Mouse (Mus musculus): ENCODE measurements around the gene Krt4. TPM values are rescaled to one million over a fixed set of nuclear protein-coding genes. Genes with fewer than 3 reads are reported as not detected.

The Krt4 gene
- polyA plus RNA-seq, 1 experiment from 2014 or later = 0.93 TPM

DNA sequence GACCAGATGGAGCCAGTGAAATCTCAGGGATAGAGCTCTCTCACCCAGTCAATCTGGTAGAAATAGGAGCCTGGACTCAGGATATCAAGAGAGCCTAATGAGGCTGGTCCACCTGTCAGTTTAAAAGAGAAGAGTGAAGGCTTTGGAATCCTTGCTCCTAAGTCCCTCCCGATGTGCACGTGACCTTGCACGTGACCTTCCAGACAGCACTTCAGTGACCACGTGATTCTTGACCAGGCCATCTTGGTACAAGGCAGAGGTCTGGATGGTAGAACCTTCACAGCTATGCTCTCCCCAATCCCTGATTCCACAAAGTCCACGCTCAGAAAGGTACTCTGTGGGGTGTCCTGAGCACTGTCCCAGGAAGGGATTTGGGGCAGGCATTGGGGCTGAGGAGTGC, 19.7 kb downstream of the Krt4 start:
- 74% methylated on average over 5 of the region's 5 CpGs for WGBS
- H3K4me2 ChIP-seq (ENCODE audit: low read length) = no peak overlapping the region
- DNase-seq (ENCODE audit: low spot score) (no peak), ATAC-seq (replicated peaks; ENCODE audit: low FRiP score, low read depth) (no peak)
- H3K27me3 ChIP-seq (ENCODE audit: insufficient read depth, low read length) = no peaks in the 10 kb centered on the region
- no peaks in the 10 kb centered on the region for H3K9me3 ChIP-seq (replicated peaks; ENCODE audit: low read length)
- H3K27ac ChIP-seq = no peak overlapping the region
- H3K9ac ChIP-seq (ENCODE audit: low read depth, low read length) = no peak overlapping the region
- TF ChIP-seq CTCF (IDR thresholded peaks at IDR 0.05; ENCODE audit: low read depth) = no peak
- H3K4me3 ChIP-seq (replicated peaks; ENCODE audit: low read depth, low read length) = no peak overlapping the region
- H3K36me3 ChIP-seq (ENCODE audit: insufficient read depth, low read length) = no peaks in the 10 kb centered on the region
- no peaks in the 10 kb centered on the region for H3K4me1 ChIP-seq (replicated peaks; ENCODE audit: insufficient read depth, low read length)

DNA sequence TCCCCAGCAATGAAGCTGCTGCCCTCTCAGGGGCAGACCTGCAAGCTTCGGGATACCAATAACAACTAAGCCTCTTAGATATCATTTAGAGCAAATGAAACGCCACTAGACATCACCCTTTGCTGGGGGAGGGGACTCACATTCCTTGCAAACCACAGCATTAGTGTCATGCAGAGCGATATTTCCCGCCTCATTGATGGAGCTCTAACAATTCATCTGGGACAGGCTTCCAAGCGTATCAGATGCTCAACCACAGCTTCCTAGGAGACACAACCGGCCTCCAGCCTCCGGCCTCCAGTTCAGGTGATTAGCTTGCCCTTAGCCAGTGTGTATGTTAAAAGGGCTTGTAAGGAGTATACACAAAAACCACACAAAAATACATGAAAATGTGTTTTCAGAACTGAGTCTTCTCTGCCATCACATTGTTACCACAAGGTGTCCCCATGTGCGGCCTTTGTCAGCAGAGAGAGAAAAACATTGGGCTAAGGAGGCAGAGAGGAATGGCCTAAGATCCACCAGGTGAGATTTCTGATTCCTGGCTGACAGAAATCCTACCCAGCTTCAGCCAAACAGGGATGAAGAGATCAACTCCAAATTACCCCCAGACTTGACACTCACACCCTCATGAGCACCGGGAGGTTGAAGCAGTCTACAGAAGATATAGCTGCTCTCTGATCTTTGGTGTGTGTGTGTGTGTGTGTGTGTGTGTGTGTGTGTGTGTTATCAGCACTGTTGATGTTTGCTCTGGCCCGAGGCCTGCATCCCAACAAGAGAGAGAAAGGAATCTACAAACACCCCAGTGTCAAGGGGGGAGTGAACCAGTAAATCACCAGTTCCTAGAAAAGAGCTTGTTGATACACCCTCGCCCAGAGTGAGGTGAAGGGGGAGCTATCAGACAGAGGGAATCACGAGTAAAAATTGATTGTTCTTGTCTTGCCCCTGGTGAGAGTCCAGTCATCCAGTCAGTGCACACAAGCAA, 22.1 kb downstream of the Krt4 start:
- H3K36me3 ChIP-seq (ENCODE audit: insufficient read depth, low read length) = no peaks in the 10 kb centered on the region
- peak; percentile 62; the same call in 1 of the 2 replicates for TF ChIP-seq CTCF (IDR thresholded peaks at IDR 0.05; ENCODE audit: low read depth)
- H3K9ac ChIP-seq (ENCODE audit: low read depth, low read length) = no peak overlapping the region
- H3K9me3 ChIP-seq (replicated peaks; ENCODE audit: low read length) = no peaks in the 10 kb centered on the region
- no peaks in the 10 kb centered on the region for H3K27me3 ChIP-seq (ENCODE audit: insufficient read depth, low read length)
- no peak overlapping the region for H3K4me2 ChIP-seq (ENCODE audit: low read length)
- H3K4me3 ChIP-seq (replicated peaks; ENCODE audit: low read depth, low read length) = no peak overlapping the region
- peak; percentile 47 for DNase-seq (ENCODE audit: low spot score)
- no peaks in the 10 kb centered on the region for H3K4me1 ChIP-seq (replicated peaks; ENCODE audit: insufficient read depth, low read length)
- WGBS = 40% methylated on average over 12 of the region's 12 CpGs
- no peak for ATAC-seq (replicated peaks; ENCODE audit: low FRiP score, low read depth)
- H3K27ac ChIP-seq = no peak overlapping the region

DNA sequence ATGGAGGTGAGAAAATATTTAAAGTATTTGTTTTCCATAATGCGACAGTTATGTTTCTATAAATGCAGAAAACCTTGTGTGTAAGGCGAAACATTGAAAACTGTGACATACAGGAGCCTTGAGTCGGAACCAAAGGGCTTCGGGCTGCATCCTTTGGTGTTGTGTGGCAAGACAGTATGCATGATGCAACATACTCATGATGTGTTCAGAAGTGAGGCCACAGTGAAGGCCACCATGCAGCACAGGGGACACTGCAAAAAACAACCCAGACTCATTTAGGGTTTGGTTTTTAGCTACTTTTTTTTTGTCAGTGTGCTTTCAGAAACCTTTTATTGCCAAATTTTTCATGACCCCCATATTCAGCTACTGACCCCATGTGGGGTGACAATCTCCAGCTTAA, 29.3 kb downstream of the Krt4 start:
- Histone ChIP-seq H3K27me3 (ENCODE audit: insufficient read depth, low read length) (no peaks in the 10 kb centered on the region), H3K27ac (no peak overlapping the region), H3K36me3 (ENCODE audit: insufficient read depth, low read length) (no peaks in the 10 kb centered on the region), H3K9ac (ENCODE audit: low read depth, low read length) (no peak overlapping the region), H3K4me3 (replicated peaks; ENCODE audit: low read depth, low read length) (no peak overlapping the region), H3K4me1 (replicated peaks; ENCODE audit: insufficient read depth, low read length) (no peaks in the 10 kb centered on the region), H3K4me2 (ENCODE audit: low read length) (no peak overlapping the region), H3K9me3 (replicated peaks; ENCODE audit: low read length) (no peaks in the 10 kb centered on the region)
- 91% methylated on average over 4 of the region's 4 CpGs for WGBS
- ATAC-seq (replicated peaks; ENCODE audit: low FRiP score, low read depth) (no peak), DNase-seq (ENCODE audit: low spot score) (no peak)
- TF ChIP-seq CTCF (IDR thresholded peaks at IDR 0.05; ENCODE audit: low read depth) = no peak

DNA sequence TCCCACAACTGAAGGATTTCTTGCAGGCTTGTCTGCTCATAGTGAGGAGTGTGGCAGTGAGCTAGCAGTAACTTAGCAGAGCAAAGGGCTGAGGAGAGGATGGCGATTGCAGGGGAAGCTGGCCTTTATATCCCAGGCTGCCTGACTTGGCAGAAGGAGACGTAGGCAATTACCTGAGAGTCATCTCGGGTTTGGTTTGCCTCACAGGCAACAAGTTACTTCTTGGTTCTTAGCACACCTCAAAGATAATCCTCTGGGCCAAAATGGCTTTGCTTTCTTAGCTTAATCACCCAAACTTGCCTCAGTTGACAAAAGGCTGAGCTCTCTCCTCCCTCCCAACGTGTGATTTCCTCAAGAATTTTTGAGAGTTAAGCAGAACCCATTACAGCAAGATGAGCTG, 31.7 kb downstream of the Krt4 start, which contains the start of gene Krt76:
Gene Krt76, minus strand, starts transcription at position 101 of the 400 bp plus-strand sequence.
- H3K27me3 ChIP-seq (ENCODE audit: insufficient read depth, low read length) = no peaks in the 10 kb centered on the region
- no peaks in the 10 kb centered on the region for H3K36me3 ChIP-seq (ENCODE audit: insufficient read depth, low read length)
- no peak within 1 kb of the TSS for H3K4me3 ChIP-seq (replicated peaks; ENCODE audit: low read depth, low read length)
- DNase-seq (ENCODE audit: low spot score) (no peak), ATAC-seq (replicated peaks; ENCODE audit: low FRiP score, low read depth) (no peak)
- H3K4me2 ChIP-seq (ENCODE audit: low read length) = no peak within 1 kb of the TSS
- 44% methylated on average over 4 of the region's 4 CpGs for WGBS
- no peaks in the 10 kb centered on the region for H3K4me1 ChIP-seq (replicated peaks; ENCODE audit: insufficient read depth, low read length)
- no peak within 1 kb of the TSS for H3K9ac ChIP-seq (ENCODE audit: low read depth, low read length)
- no peaks in the 10 kb centered on the region for H3K9me3 ChIP-seq (replicated peaks; ENCODE audit: low read length)
- H3K27ac ChIP-seq = no peak within 1 kb of the TSS
- TF ChIP-seq CTCF (IDR thresholded peaks at IDR 0.05; ENCODE audit: low read depth) = no peak

DNA sequence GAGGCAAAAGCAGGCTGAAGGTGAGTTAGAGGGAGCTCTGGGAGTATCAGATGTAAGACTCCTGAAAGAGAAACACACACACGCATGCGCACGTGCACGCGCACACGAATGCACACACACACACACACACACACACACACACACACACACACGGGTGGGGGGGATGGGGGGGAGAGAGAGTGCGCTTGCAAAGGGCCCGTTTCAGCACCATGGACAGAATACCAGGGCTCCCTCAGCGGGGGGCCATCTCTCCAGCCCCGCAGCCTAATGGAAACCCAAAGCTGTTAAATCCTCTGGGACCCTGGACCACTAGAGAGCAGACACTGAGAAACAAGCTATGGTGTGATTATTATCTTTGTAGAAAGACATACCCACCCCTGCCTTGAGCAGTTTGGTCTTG, 44.8 kb downstream of the Krt4 start:
- Histone ChIP-seq H3K27me3 (ENCODE audit: insufficient read depth, low read length) (no peaks in the 10 kb centered on the region), H3K9me3 (replicated peaks; ENCODE audit: low read length) (no peaks in the 10 kb centered on the region), H3K4me1 (replicated peaks; ENCODE audit: insufficient read depth, low read length) (no peaks in the 10 kb centered on the region), H3K4me3 (replicated peaks; ENCODE audit: low read depth, low read length) (no peak overlapping the region), H3K36me3 (ENCODE audit: insufficient read depth, low read length) (no peaks in the 10 kb centered on the region), H3K27ac (no peak overlapping the region), H3K9ac (ENCODE audit: low read depth, low read length) (no peak overlapping the region), H3K4me2 (ENCODE audit: low read length) (no peak overlapping the region)
- WGBS = 24% methylated on average over 11 of the region's 11 CpGs
- TF ChIP-seq CTCF (IDR thresholded peaks at IDR 0.05; ENCODE audit: low read depth) = no peak
- no peak for ATAC-seq (replicated peaks; ENCODE audit: low FRiP score, low read depth)
- no peak for DNase-seq (ENCODE audit: low spot score)

DNA sequence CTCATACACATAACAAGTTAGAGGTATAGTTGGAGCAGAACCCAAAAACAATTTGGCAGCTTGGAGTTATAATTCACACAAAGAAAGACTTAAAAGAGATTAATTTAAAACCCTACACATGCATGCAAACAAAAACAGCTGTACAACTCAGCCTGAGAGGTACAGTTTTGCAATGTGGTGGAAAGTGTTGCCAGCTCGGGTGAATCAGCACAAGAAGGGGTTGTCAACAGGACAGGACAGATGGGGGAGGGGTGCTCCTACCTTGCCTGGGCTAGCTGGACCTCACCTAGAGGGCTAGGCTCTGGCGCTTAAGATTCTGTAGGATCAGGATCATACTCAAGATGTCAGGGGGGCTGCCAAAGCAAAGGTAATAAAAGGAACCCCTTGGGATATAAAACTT, 46.5 kb downstream of the Krt4 start:
- H3K4me3 ChIP-seq (replicated peaks; ENCODE audit: low read depth, low read length) = no peak overlapping the region
- TF ChIP-seq CTCF (IDR thresholded peaks at IDR 0.05; ENCODE audit: low read depth) = no peak
- no peaks in the 10 kb centered on the region for H3K9me3 ChIP-seq (replicated peaks; ENCODE audit: low read length)
- H3K27ac ChIP-seq = no peak overlapping the region
- DNase-seq (ENCODE audit: low spot score) = no peak
- H3K4me1 ChIP-seq (replicated peaks; ENCODE audit: insufficient read depth, low read length) = no peaks in the 10 kb centered on the region
- no peak overlapping the region for H3K4me2 ChIP-seq (ENCODE audit: low read length)
- H3K36me3 ChIP-seq (ENCODE audit: insufficient read depth, low read length) = no peaks in the 10 kb centered on the region
- WGBS = 59% methylated on average over 2 of the region's 2 CpGs
- no peak for ATAC-seq (replicated peaks; ENCODE audit: low FRiP score, low read depth)
- H3K9ac ChIP-seq (ENCODE audit: low read depth, low read length) = no peak overlapping the region
- no peaks in the 10 kb centered on the region for H3K27me3 ChIP-seq (ENCODE audit: insufficient read depth, low read length)
